Mouse (Mus musculus): ENCODE measurements around the gene Rab11a. TPM values are rescaled to one million over a fixed set of nuclear protein-coding genes. Genes with fewer than 3 reads are reported as not detected.

The Rab11a gene
- polyA plus RNA-seq, 1 experiment from 2014 or later = 304 TPM

DNA sequence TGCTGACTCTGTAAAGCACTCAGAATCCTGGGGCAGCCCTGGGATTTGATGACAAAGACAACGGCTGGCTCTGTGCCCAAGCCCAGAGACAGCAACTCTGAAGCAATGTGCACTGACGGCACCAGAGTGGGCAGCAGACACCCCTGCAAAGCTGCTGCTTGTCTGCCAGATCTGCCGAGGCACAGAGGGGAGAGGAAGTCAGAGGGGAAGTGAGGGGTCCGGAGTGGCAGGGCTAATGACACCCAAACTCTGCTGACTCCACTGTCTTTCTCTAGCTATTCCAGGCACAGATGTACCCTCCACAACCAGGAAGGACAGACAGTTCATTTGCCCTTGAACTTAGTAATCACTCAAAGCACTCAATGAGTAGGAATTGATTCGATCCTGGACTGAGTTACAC, 33.7 kb upstream of the Rab11a start:
- no peak for ATAC-seq (ENCODE audit: low FRiP score, low read depth)
- no peak overlapping the region for H3K4me3 ChIP-seq
- H3K36me3 ChIP-seq = no peaks in the 10 kb centered on the region
- H3K4me1 ChIP-seq = peaks cover 8% of the 10 kb centered on the region
- no peaks in the 10 kb centered on the region for H3K27me3 ChIP-seq
- no peak overlapping the region for H3K4me2 ChIP-seq (replicated peaks)
- WGBS = 66% methylated on average over 5 of the region's 5 CpGs
- H3K9ac ChIP-seq (replicated peaks) = no peak overlapping the region
- no peaks in the 10 kb centered on the region for H3K9me3 ChIP-seq
- H3K27ac ChIP-seq (replicated peaks) = no peak overlapping the region

- ATAC-seq (ENCODE audit: low FRiP score, low read depth) = no peak
- H3K36me3 ChIP-seq = no peaks in the 10 kb centered on the region
- WGBS = 91% methylated on average over 5 of the region's 5 CpGs
- no peaks in the 10 kb centered on the region for H3K27me3 ChIP-seq
- no peak overlapping the region for H3K4me3 ChIP-seq
- peaks cover 8% of the 10 kb centered on the region for H3K4me1 ChIP-seq
- H3K27ac ChIP-seq (replicated peaks) = no peak overlapping the region
- no peak overlapping the region for H3K9ac ChIP-seq (replicated peaks)
- H3K4me2 ChIP-seq (replicated peaks) = no peak overlapping the region
- no peaks in the 10 kb centered on the region for H3K9me3 ChIP-seq
Observed at GRCm38 (mm10) chr9:64770411-64770849, 32.9 kb upstream of the Rab11a start.

- Histone ChIP-seq H3K9ac (replicated peaks) (no peak overlapping the region), H3K36me3 (no peaks in the 10 kb centered on the region), H3K4me3 (no peak overlapping the region), H3K9me3 (no peaks in the 10 kb centered on the region), H3K4me1 (peaks cover 6% of the 10 kb centered on the region), H3K4me2 (replicated peaks) (no peak overlapping the region), H3K27ac (replicated peaks) (no peak overlapping the region), H3K27me3 (no peaks in the 10 kb centered on the region)
- WGBS = 90% methylated on average over 6 of the region's 6 CpGs
- no peak for ATAC-seq (ENCODE audit: low FRiP score, low read depth)
Observed at GRCm38 (mm10) chr9:64769911-64770310, 32.4 kb upstream of the Rab11a start.

DNA sequence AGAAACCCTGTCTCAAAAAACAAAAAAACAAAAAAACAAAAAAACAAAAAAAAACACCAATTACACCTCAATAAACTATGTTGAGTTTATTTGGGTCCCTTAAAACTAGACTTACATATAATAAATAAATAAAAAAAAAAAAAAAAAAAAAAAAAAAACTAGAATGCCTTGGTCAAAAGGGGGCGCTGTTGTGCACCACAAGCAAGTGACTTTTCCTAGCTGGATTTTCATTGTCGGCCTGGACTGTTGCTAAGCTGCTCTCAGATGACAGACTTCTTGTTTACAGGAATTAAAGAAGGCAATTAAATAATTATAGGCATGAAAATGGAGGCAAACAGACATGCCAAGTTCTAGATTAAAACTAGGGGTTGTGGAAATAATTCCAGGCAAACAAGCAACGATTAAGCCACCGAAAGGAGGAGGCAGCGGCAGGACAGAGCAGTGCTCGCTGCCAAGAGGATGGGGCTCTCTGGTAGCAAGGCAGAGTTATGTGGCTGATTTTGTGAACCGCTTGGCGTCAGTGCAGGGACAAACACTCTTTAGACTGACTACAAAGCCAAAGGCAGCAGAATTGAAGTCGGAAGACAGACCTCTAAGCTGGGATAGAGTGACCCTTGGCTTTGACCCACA, 31.6 kb upstream of the Rab11a start:
- H3K4me3 ChIP-seq = no peak overlapping the region
- 42% methylated on average over 9 of the region's 9 CpGs for WGBS
- no peak overlapping the region for H3K9ac ChIP-seq (replicated peaks)
- H3K4me1 ChIP-seq = no peaks in the 10 kb centered on the region; the same call in 1 of the 2 replicates
- no peak overlapping the region for H3K27ac ChIP-seq (replicated peaks)
- no peaks in the 10 kb centered on the region for H3K27me3 ChIP-seq
- H3K9me3 ChIP-seq = no peaks in the 10 kb centered on the region
- no peak for ATAC-seq (ENCODE audit: low FRiP score, low read depth)
- H3K4me2 ChIP-seq (replicated peaks) = no peak overlapping the region
- no peaks in the 10 kb centered on the region for H3K36me3 ChIP-seq

- 62% methylated on average over 1 of the region's 1 CpGs for WGBS
Observed at GRCm38 (mm10) chr9:64767796-64768195, 30.2 kb upstream of the Rab11a start.

DNA sequence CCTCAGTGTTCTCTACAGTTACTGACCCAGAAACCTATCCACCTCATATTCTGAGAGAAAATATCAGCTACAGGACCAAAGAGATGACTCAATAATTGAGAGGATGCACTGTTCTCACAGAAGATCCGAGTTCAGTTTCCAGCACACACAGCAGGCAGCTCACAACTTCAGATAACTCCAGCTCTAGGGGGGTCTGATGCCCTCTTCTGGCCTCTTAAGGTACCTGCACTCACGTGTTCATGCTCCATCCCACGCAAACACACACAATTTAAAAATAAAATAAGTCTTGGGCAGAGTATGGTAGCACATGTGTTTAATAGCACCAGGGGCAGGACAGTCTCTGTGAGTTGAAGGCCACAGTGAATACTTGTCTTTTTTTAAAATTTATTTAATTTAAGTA, 28.6 kb upstream of the Rab11a start:
- H3K27me3 ChIP-seq = no peaks in the 10 kb centered on the region
- H3K4me1 ChIP-seq = no peaks in the 10 kb centered on the region
- H3K4me2 ChIP-seq (replicated peaks) = no peak overlapping the region
- H3K4me3 ChIP-seq = no peak overlapping the region
- 89% methylated on average over 3 of the region's 3 CpGs for WGBS
- no peak overlapping the region for H3K27ac ChIP-seq (replicated peaks)
- H3K9ac ChIP-seq (replicated peaks) = no peak overlapping the region
- no peaks in the 10 kb centered on the region for H3K36me3 ChIP-seq
- no peak for ATAC-seq (ENCODE audit: low FRiP score, low read depth)
- no peaks in the 10 kb centered on the region for H3K9me3 ChIP-seq

More at GRCm38 (mm10) chr9:64767796-64768195, 30.2 kb upstream of the Rab11a start:
- ATAC-seq (ENCODE audit: low FRiP score, low read depth) = no peak
- H3K4me2 ChIP-seq (replicated peaks) = no peak overlapping the region
- H3K9ac ChIP-seq (replicated peaks) = no peak overlapping the region
- H3K9me3 ChIP-seq = no peaks in the 10 kb centered on the region
- H3K4me3 ChIP-seq = no peak overlapping the region
- H3K27ac ChIP-seq (replicated peaks) = no peak overlapping the region
- H3K4me1 ChIP-seq = no peaks in the 10 kb centered on the region
- no peaks in the 10 kb centered on the region for H3K27me3 ChIP-seq
- no peaks in the 10 kb centered on the region for H3K36me3 ChIP-seq

GRCm38 (mm10) chr9:64764824-64765223, 27.3 kb upstream of the Rab11a start:
- H3K27me3 ChIP-seq = no peaks in the 10 kb centered on the region
- ATAC-seq (ENCODE audit: low FRiP score, low read depth) = no peak
- 91% methylated on average over 2 of the region's 2 CpGs for WGBS
- no peaks in the 10 kb centered on the region for H3K4me1 ChIP-seq
- H3K36me3 ChIP-seq = no peaks in the 10 kb centered on the region
- H3K27ac ChIP-seq (replicated peaks) = no peak overlapping the region
- no peak overlapping the region for H3K4me3 ChIP-seq
- H3K9me3 ChIP-seq = no peaks in the 10 kb centered on the region
- H3K9ac ChIP-seq (replicated peaks) = no peak overlapping the region
- H3K4me2 ChIP-seq (replicated peaks) = no peak overlapping the region

GRCm38 (mm10) chr9:64758052-64758451, 20.5 kb upstream of the Rab11a start:
- H3K36me3 ChIP-seq = no peaks in the 10 kb centered on the region
- no peak for ATAC-seq (ENCODE audit: low FRiP score, low read depth)
- H3K4me1 ChIP-seq = no peaks in the 10 kb centered on the region
- no peak overlapping the region for H3K4me3 ChIP-seq
- no peaks in the 10 kb centered on the region for H3K9me3 ChIP-seq
- H3K27me3 ChIP-seq = no peaks in the 10 kb centered on the region
- no peak overlapping the region for H3K27ac ChIP-seq (replicated peaks)
- no peak overlapping the region for H3K4me2 ChIP-seq (replicated peaks)
- no peak overlapping the region for H3K9ac ChIP-seq (replicated peaks)
- WGBS = 70% methylated on average over 14 of the region's 14 CpGs

DNA sequence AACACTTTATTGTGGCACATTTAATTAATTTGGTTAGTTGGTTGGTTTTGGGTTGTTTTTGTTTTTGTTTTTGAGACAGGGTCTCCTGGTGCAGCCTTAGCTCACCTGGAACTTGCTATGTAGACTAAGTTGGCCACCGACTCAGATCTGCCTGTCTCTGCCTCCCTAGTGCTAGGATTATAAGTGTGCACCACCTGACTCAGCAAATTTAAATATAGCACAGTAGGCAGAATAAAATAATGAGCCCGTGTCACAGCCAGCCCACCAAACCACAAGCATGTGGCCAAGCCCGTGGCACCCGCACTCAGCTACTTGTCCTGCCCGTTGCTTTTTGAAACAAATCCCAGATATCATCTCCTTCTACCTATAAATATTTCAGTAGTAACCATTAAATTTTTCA, 15.0 kb upstream of the Rab11a start:
- no peak for ATAC-seq (ENCODE audit: low FRiP score, low read depth)
- Histone ChIP-seq H3K4me1 (no peaks in the 10 kb centered on the region), H3K36me3 (no peaks in the 10 kb centered on the region), H3K27ac (replicated peaks) (no peak overlapping the region), H3K9me3 (no peaks in the 10 kb centered on the region), H3K4me2 (replicated peaks) (no peak overlapping the region), H3K27me3 (no peaks in the 10 kb centered on the region), H3K9ac (replicated peaks) (no peak overlapping the region), H3K4me3 (no peak overlapping the region)
- WGBS = 89% methylated on average over 5 of the region's 5 CpGs

DNA sequence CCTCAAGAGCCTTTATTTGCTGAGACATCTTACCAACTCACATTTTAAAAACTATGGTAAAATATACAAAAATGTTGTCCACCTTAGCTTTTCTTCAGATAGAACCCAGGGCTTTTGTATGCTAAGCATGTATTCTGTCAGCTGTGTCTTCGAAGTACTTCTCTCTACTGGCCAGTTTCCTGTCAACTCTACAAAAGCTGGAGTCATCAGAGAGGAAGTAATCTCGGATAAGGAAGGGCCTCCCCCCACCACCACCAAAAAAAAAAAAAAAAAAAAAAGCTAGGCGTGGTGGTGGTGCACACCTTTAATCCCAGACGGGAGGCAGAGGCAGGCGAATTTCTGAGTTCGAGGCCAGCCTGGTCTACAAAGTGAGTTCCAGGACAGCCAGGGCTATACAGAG, 11.8 kb upstream of the Rab11a start:
- 87% methylated on average over 6 of the region's 6 CpGs for WGBS
- ATAC-seq (ENCODE audit: low FRiP score, low read depth) = no peak
- no peaks in the 10 kb centered on the region for H3K27me3 ChIP-seq

DNA sequence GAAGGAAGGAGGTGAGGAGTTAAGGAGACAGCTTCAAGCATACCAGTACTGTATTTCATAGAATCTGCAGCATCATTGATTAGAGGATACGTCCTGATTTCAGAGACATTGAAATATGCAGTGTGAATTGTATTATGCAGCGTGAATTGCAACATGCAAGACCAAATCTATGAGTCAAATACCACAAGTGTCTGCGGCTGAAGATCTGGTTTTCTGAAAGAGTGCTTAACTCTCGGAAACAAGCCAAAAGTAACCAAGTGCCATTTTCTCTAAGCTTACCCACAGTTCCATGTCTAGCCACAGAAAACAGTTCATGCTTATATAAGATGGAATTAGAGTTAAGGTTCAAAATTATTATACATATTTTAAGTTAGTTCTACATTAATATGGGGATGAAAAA, 10.2 kb upstream of the Rab11a start:
- Histone ChIP-seq H3K4me2 (replicated peaks) (no peak overlapping the region), H3K4me1 (no peaks in the 10 kb centered on the region), H3K4me3 (no peak overlapping the region), H3K9me3 (no peaks in the 10 kb centered on the region), H3K27me3 (no peaks in the 10 kb centered on the region), H3K36me3 (no peaks in the 10 kb centered on the region), H3K9ac (replicated peaks) (no peak overlapping the region), H3K27ac (replicated peaks) (no peak overlapping the region)
- WGBS = 85% methylated on average over 4 of the region's 4 CpGs
- no peak for ATAC-seq (ENCODE audit: low FRiP score, low read depth)

More for the DNA sequence above, 11.8 kb upstream of the Rab11a start:
- Histone ChIP-seq H3K4me3 (no peak overlapping the region), H3K4me2 (replicated peaks) (no peak overlapping the region), H3K9me3 (no peaks in the 10 kb centered on the region), H3K36me3 (no peaks in the 10 kb centered on the region), H3K4me1 (no peaks in the 10 kb centered on the region), H3K27ac (replicated peaks) (no peak overlapping the region), H3K9ac (replicated peaks) (no peak overlapping the region)

- no peaks in the 10 kb centered on the region for H3K36me3 ChIP-seq
- H3K4me2 ChIP-seq (replicated peaks) = no peak overlapping the region
- H3K27me3 ChIP-seq = no peaks in the 10 kb centered on the region
- ATAC-seq (ENCODE audit: low FRiP score, low read depth) = no peak
- H3K9me3 ChIP-seq = no peaks in the 10 kb centered on the region
- WGBS = 63% methylated on average over 1 of the region's 1 CpGs
- no peak overlapping the region for H3K4me3 ChIP-seq
- no peak overlapping the region for H3K27ac ChIP-seq (replicated peaks)
- H3K9ac ChIP-seq (replicated peaks) = no peak overlapping the region
- no peaks in the 10 kb centered on the region for H3K4me1 ChIP-seq
Observed at GRCm38 (mm10) chr9:64742453-64742852, 4.9 kb upstream of the Rab11a start.

DNA sequence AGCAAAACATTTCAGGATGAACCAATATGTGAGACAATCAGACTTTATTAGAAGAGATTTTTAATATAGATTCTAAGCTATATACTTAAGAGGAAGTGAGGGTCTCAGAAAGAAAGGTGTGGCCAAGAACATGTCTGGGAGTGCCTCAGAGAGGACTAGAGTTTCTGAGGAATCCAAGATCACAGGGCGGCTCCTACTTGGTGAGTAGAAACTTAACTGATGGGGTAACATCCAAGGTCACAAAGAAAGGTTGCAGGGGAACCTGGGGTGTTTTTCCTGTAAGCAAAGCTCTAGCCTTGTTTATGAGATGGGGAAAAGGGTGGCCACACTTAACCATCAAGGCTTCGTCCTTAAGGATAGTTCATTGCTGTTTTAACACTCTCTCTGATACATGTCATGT, 1.4 kb upstream of the Rab11a start:
- WGBS = 89% methylated on average over 2 of the region's 2 CpGs
- peaks cover 6% of the 10 kb centered on the region for H3K4me1 ChIP-seq
- no peak for ATAC-seq (ENCODE audit: low FRiP score, low read depth)
- H3K4me2 ChIP-seq (replicated peaks) = no peak overlapping the region
- no peak overlapping the region for H3K4me3 ChIP-seq
- no peak overlapping the region for H3K9ac ChIP-seq (replicated peaks)
- H3K36me3 ChIP-seq = no peaks in the 10 kb centered on the region
- no peak overlapping the region for H3K27ac ChIP-seq (replicated peaks)
- H3K9me3 ChIP-seq = no peaks in the 10 kb centered on the region
- H3K27me3 ChIP-seq = no peaks in the 10 kb centered on the region

Data from midbrain, embryonic 12.5 days (tissue).